Mouse (Mus musculus) adrenal gland, postnatal 10 days (tissue): Measurements from ENCODE around the gene Gm28047. TPM values are rescaled to one million over a fixed set of nuclear protein-coding genes. Genes with fewer than 3 reads are reported as not detected.
"Not testable (repeated sequence)": the region's sequence is repeated elsewhere in the genome, so short reads cannot be mapped to it uniquely, and the experiment has no call there.

ENCODE experiments used
- DNase-seq: peaks from one replicate; pipeline ENCODE4 v3.0.0; 2021; ENCODE audit warnings: mixed read lengths
- total RNA-seq, 2 experiments: library from RNA; stranded (reverse); gene quantifications; 2 replicates each; pipeline ENCODE4 v1.2.3; 2021

Gm28047 gene
- total RNA-seq, 2 experiments from 2014 or later: 1.5 TPM; not detected in 1

GRCm38 (mm10) chr15:102619486-102619885 is 5.4 kb downstream of the Gm28047 start:
- DNase-seq: no peak

DNA sequence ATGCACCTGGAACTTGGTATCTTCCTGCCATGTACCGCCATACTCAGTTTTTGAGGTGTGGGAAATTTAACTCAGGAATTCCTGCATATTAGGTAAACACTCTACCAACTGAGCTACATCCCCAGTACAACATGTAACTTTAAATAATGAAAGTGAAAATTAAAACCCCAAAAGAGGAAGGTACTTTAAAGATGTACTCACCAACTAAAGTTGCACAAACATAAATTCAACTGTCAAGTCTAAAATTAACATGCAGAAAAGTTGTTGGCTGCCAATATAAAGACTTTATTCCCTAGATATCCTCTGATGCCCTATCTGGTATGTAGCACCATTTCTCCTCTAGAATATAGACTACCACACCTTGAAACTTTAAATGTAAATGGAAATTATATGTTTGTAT is 7.2 kb downstream of the Gm28047 start:
- no peak for DNase-seq

- DNase-seq: no peak
Measured at GRCm38 (mm10) chr15:102616174-102616573, 8.7 kb downstream of the Gm28047 start.

- no peak for DNase-seq
Measured at GRCm38 (mm10) chr15:102614224-102614623, 10.6 kb downstream of the Gm28047 start.

GRCm38 (mm10) chr15:102612966-102613365 is 11.9 kb downstream of the Gm28047 start:
- no peak for DNase-seq

GRCm38 (mm10) chr15:102608586-102608985 is 16.3 kb downstream of the Gm28047 start:
- DNase-seq: not testable (repeated sequence)

- DNase-seq: peak; percentile 15
Measured at GRCm38 (mm10) chr15:102593996-102594656, 30.7 kb downstream of the Gm28047 start.

DNA sequence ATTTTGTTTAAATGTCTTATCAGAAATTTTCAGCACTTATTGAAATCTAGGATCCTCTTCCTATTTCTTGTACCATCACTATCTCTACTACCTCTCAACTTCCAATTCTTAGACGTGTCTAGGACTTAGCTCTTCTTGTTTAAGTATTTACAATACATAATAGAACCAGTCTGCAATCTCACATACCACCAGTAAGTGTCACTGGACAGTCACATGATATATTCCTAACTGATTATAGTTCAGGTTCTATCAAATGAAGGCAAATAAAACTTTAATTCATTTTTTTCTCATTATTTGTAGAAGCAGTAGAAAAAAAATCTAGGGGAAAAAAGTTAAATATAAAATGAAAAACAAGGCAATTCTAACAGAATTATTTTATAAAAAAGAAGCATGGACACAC is 32.2 kb downstream of the Gm28047 start:
- DNase-seq: no peak

DNA sequence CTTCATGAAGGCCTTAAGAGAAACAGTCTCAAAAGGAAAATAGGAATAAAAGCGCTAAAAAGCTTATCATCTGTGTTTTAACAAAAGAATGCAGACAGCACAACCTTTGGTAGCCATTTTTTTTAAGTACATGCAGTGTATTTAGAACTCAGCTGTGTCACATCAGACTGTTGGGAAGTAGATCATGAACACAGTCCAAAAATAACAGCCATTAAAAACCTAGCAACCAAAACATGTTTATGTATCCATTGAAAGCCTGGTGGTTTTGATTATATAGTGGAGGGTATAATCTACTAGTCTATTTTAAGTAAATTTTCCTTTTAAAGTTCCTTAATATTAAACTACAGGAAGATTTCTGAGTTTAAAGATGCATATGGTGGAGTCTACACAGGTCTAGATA is 34.3 kb downstream of the Gm28047 start:
- DNase-seq: no peak

DNA sequence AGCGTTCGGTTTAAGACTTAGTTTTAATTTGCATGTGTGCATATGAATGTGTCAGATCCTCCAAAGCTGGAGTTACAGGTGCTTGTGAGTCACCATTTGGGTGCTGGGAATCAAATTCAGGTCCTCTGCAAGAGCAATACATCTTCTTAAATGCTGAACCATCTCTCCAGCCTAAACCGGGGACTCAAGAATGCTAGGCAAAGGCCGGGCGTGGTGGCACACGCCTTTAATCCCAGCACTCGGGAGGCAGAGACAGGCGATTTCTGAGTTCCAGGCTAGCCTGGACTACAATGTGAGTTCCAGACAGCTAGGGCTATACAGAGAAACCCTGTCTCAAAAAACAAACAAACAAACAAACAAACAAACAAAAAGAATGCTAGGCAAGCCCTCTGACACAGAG is 35.0 kb downstream of the Gm28047 start:
- no peak for DNase-seq

GRCm38 (mm10) chr15:102585501-102585900 is 39.4 kb downstream of the Gm28047 start:
- DNase-seq: no peak

- DNase-seq: peak; percentile 11
Measured at GRCm38 (mm10) chr15:102583708-102584383, 41.0 kb downstream of the Gm28047 start.

DNA sequence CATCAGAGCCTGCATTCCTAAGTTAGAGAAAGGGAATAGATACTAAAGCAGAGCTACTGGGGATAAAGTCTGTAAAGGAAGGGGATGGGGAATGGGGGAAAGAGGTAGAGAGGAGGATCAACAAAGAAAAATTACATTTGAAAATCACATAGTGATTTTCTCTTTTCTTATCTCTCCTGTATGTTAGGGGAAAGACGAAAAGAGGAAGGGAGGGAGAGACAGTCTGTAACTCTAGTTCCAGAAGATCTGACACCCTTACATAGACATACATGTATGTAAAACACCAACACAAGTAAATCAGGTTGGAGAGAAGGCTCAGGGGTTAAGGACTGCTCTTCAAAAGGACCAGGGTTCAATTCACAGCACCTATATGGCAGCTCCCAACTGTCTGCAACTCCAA is 43.7 kb downstream of the Gm28047 start:
- no peak for DNase-seq

- no peak for DNase-seq
Measured at GRCm38 (mm10) chr15:102578351-102578750, 46.5 kb downstream of the Gm28047 start.

DNA sequence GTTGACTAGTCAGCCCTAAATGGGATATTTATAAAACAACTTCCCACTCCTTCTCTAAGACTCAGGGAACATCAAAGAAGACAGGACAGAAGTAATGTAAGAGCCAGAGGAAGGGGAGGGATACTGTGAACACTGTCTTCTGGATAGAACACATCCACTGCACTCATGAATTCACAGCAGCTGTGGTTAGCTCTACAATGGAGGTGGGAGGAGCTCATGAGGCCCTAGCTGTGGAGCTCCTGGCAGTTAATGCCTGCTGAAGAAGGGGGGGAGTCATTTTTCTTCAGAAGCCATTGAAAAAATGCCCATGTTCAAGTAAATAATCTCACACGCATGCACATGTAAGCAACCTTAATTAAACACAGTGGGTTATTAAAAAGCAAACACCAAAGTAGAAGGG is 47.9 kb downstream of the Gm28047 start:
- no peak for DNase-seq

- no peak for DNase-seq
Measured at GRCm38 (mm10) chr15:102572081-102572480, 52.8 kb downstream of the Gm28047 start.

- DNase-seq: no peak
Measured at GRCm38 (mm10) chr15:102567849-102568248, 57.0 kb downstream of the Gm28047 start.

GRCm38 (mm10) chr15:102563681-102564080 is 61.2 kb downstream of the Gm28047 start:
- DNase-seq: no peak

DNA sequence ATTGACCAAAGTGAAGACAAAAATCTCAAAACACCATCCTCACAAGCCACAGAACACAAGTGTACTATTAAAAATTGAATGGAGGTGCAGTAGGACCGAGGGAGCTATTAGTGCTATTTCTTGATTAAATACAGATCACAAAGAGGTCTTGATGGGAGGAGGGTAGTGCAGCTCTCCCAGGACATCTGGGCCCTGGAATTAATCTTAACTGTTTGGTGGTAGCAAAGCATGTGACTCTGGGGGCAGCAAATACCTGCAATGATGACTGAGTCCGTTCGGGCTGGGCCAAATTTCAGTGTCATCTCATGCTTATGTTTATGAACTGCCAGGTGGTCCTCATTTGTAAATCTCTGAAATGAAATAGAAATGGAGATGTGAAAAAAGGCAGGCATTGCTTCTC is 61.8 kb downstream of the Gm28047 start:
- DNase-seq: no peak

DNA sequence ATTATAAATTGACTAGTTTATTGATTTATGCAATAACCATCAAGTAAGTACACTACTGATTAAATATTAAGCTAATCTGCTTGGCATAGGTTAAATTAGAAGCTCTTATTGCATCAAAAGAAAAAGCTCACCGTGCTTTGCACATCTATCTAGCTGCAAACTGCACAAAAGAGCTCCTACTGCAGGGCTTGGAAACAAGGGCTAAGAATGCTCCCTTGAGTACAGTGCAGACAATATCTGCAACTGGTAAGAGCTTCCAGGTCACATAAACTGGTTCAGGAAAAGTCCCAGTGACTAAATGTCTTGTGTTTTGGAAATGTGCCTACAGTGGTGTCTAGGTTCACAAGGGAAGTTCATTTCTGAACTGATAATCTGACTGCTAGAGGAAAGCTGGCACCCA is 62.4 kb downstream of the Gm28047 start:
- DNase-seq: no peak

GRCm38 (mm10) chr15:102557580-102557979 is 67.3 kb downstream of the Gm28047 start:
- DNase-seq: no peak

DNA sequence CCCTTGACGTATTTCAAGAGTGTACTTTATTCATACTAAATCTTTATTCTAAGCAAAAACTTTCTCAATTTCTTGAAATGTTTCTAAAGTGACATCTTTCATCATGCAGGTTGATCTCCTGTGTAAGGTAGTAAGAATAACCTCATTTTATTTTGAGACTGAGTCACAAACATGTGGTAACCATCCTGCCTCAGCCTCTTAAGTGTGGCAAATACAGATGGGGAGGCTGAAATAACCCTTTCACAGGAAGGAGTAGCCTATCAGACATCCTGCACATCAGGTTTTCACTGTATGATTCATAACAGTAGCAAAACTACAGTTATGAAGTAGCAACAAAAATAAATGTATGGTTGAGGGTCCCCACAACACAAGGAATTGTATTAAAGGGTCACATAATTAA is 69.3 kb downstream of the Gm28047 start:
- DNase-seq: no peak

GRCm38 (mm10) chr15:102552599-102552998 is 72.3 kb downstream of the Gm28047 start:
- no peak for DNase-seq

GRCm38 (mm10) chr15:102547478-102547877 is 77.4 kb downstream of the Gm28047 start:
- DNase-seq: peak; percentile 29
